In the genomic region with DNA sequence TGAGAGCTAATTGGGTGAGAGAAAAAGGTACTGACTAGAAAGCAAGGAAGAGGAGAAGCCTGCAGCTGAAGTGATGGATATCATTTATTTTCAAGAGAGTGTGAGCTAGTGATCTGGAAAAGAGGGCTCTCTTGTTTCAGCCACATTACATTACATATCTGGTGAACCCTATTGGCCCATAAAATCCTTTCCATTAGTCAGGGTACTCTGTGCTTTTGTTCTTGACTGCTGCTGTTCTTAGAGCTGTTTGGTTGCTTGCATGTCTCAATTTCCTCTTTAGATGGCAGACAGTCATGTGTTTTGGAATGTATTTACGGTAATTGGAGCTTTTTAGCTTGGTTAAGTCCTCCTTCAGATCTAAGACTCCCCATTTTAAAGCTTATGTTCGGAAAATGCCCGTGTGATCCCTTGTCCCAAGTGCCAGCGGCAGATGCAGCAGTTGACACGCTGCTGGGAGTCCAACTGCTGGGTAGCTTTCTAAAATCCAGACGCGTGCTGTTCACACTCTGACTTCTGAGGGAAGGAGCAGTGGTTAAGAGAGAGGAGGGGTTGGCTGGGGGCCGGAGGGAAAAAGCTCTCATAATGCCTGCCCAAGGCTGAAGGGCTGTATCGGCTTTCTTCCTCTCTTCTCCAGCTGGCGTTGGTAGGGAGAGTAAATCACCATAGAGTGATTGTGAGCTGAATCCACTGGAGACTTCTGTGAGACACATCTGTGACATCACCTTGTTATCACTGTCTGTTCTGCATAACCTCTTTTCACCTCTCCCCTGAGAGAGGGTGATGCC, we compare ENCODE assay signal across 9 mouse cellular contexts.
DNase-seq lines count a peak whose midpoint lies in the region; ATAC-seq lines count a peak whose summit lies in the region.
"Had no signal": no experiment of that assay in that cellular context is flagged by ENCODE, and none has a peak within 500 bp of the region (broad histone marks: within the 10 kb centered on the region; RNA-seq: fewer than 3 reads in every experiment).

No protein-coding gene starts in this region.

- no peak overlapping the region for H3K4me2 ChIP-seq in kidney, embryonic 14.5 days (replicated peaks; ENCODE audit: low read depth, low read length)
- peak overlapping the region; percentile 33; the same call in 1 of the 2 replicates for H3K4me2 ChIP-seq in embryonic facial prominence, embryonic 13.5 days
- H3K4me2 ChIP-seq in hindbrain, embryonic 12.5 days (replicated peaks): 0 out of 2 replicates have a peak overlapping the region, but pooled peaks have one; percentile 16
- H3K4me2 ChIP-seq in neural tube, embryonic 12.5 days (replicated peaks): peak overlapping the region; percentile 32
- H3K4me2 ChIP-seq in forebrain, embryonic 15.5 days (replicated peaks): no peak overlapping the region
- H3K4me2 ChIP-seq: liver, embryonic 15.5 days had no signal

- ATAC-seq in kidney, embryonic 14.5 days (ENCODE audit: low FRiP score, low TSS enrichment): peak; percentile 75
- ATAC-seq in embryonic facial prominence, embryonic 13.5 days (ENCODE audit: insufficient number of reproducible peaks, insufficient read depth, low FRiP score, low TSS enrichment, low read depth): no peak
- ATAC-seq in hindbrain, embryonic 12.5 days (ENCODE audit: low FRiP score): 0 out of 2 replicates have a peak, but pooled peaks have one; percentile 8
- ATAC-seq in neural tube, embryonic 12.5 days (ENCODE audit: low FRiP score, low read depth): no peak
- no peak for ATAC-seq in forebrain, embryonic 15.5 days (replicated peaks)
- no peak for ATAC-seq in megakaryocyte progenitor cell, adult 5-6 weeks (replicated peaks; ENCODE audit: poor library complexity)

- H3K4me1 ChIP-seq in kidney, embryonic 14.5 days (ENCODE audit: control insufficient read depth, insufficient read depth, low read length): peaks cover 4% of the 10 kb centered on the region; the same call in 1 of the 2 replicates
- H3K4me1 ChIP-seq in embryonic facial prominence, embryonic 13.5 days: peaks cover 9% of the 10 kb centered on the region
- peaks cover 10% of the 10 kb centered on the region for H3K4me1 ChIP-seq in hindbrain, embryonic 12.5 days
- H3K4me1 ChIP-seq in neural tube, embryonic 12.5 days: peaks cover 9% of the 10 kb centered on the region
- no peaks in the 10 kb centered on the region for H3K4me1 ChIP-seq in forebrain, embryonic 15.5 days
- H3K4me1 ChIP-seq: liver, embryonic 15.5 days had no signal

- no peaks in the 10 kb centered on the region for H3K27me3 ChIP-seq in kidney, embryonic 14.5 days (ENCODE audit: control insufficient read depth, insufficient read depth, low read length)
- H3K27me3 ChIP-seq in embryonic facial prominence, embryonic 13.5 days: no peaks in the 10 kb centered on the region
- H3K27me3 ChIP-seq in hindbrain, embryonic 12.5 days: no peaks in the 10 kb centered on the region
- no peaks in the 10 kb centered on the region for H3K27me3 ChIP-seq in neural tube, embryonic 12.5 days (replicated peaks)
- H3K27me3 ChIP-seq in forebrain, embryonic 15.5 days: no peaks in the 10 kb centered on the region
- H3K27me3 ChIP-seq: liver, embryonic 15.5 days had no signal

- H3K4me3 ChIP-seq in kidney, embryonic 14.5 days (ENCODE audit: low read length): no peak overlapping the region
- H3K4me3 ChIP-seq in embryonic facial prominence, embryonic 13.5 days: no peak overlapping the region
- H3K4me3 ChIP-seq in hindbrain, embryonic 12.5 days: no peak overlapping the region
- no peak overlapping the region for H3K4me3 ChIP-seq in neural tube, embryonic 12.5 days
- no peak overlapping the region for H3K4me3 ChIP-seq in forebrain, embryonic 15.5 days
- H3K4me3 ChIP-seq: liver, embryonic 15.5 days had no signal

- no peak for DNase-seq in kidney, postnatal 25 days
- DNase-seq in layer of hippocampus, adult 11-12 months (ENCODE audit: low spot score): no peak

- no peaks in the 10 kb centered on the region for H3K36me3 ChIP-seq in kidney, embryonic 14.5 days (ENCODE audit: control insufficient read depth, insufficient read depth, low read length)
- H3K36me3 ChIP-seq in embryonic facial prominence, embryonic 13.5 days: peaks cover 17% of the 10 kb centered on the region; the same call in 1 of the 2 replicates
- 0 out of 2 replicates have a peak, but pooled peaks cover 3% of the 10 kb centered on the region for H3K36me3 ChIP-seq in hindbrain, embryonic 12.5 days
- peaks cover 11% of the 10 kb centered on the region for H3K36me3 ChIP-seq in neural tube, embryonic 12.5 days
- peaks cover 4% of the 10 kb centered on the region for H3K36me3 ChIP-seq in forebrain, embryonic 15.5 days

- WGBS in kidney, embryonic 14.5 days: 21% methylated on average over 10 of the region's 10 CpGs
- 25% methylated on average over 10 of the region's 10 CpGs for WGBS in embryonic facial prominence, embryonic 13.5 days
- 54% methylated on average over 10 of the region's 10 CpGs for WGBS in hindbrain, embryonic 12.5 days
- 36% methylated on average over 10 of the region's 10 CpGs for WGBS in neural tube, embryonic 12.5 days
- 71% methylated on average over 10 of the region's 10 CpGs for WGBS in forebrain, embryonic 15.5 days

- H3K27ac ChIP-seq in kidney, embryonic 14.5 days (ENCODE audit: low read depth, low read length): peak overlapping the region; percentile 78; the same call in 1 of the 2 replicates
- peak overlapping the region; percentile 2; the same call in 1 of the 2 replicates for H3K27ac ChIP-seq in embryonic facial prominence, embryonic 13.5 days
- H3K27ac ChIP-seq in hindbrain, embryonic 12.5 days: peak overlapping the region; percentile 46
- H3K27ac ChIP-seq in neural tube, embryonic 12.5 days: peak overlapping the region; percentile 55; the same call in 1 of the 2 replicates
- no peak overlapping the region for H3K27ac ChIP-seq in forebrain, embryonic 15.5 days (replicated peaks)
- H3K27ac ChIP-seq: liver, embryonic 15.5 days had no signal

- H3K9me3 ChIP-seq in kidney, embryonic 14.5 days (ENCODE audit: control insufficient read depth, low read length): no peaks in the 10 kb centered on the region
- H3K9me3 ChIP-seq in embryonic facial prominence, embryonic 13.5 days: no peaks in the 10 kb centered on the region
- H3K9me3 ChIP-seq in hindbrain, embryonic 12.5 days (replicated peaks): no peaks in the 10 kb centered on the region
- H3K9me3 ChIP-seq in neural tube, embryonic 12.5 days: no peaks in the 10 kb centered on the region
- no peaks in the 10 kb centered on the region for H3K9me3 ChIP-seq in forebrain, embryonic 15.5 days
- H3K9me3 ChIP-seq: liver, embryonic 15.5 days had no signal

- no peak overlapping the region for H3K9ac ChIP-seq in kidney, embryonic 14.5 days (ENCODE audit: low read depth, low read length)
- H3K9ac ChIP-seq in embryonic facial prominence, embryonic 13.5 days: no peak overlapping the region
- H3K9ac ChIP-seq in hindbrain, embryonic 12.5 days: no peak overlapping the region
- no peak overlapping the region for H3K9ac ChIP-seq in neural tube, embryonic 12.5 days
- H3K9ac ChIP-seq in forebrain, embryonic 15.5 days (replicated peaks): no peak overlapping the region
- H3K9ac ChIP-seq: liver, embryonic 15.5 days had no signal

Comparison
In these comparisons a context has a peak if more than half of its experiments do, and no peak if none do; other contexts are left out.
1. ATAC-seq: peak in kidney, embryonic 14.5 days (single experiment) and hindbrain, embryonic 12.5 days (single experiment); none in embryonic facial prominence, embryonic 13.5 days (single experiment), neural tube, embryonic 12.5 days (single experiment), forebrain, embryonic 15.5 days (single experiment) and megakaryocyte progenitor cell, adult 5-6 weeks (single experiment).
2. H3K4me2 ChIP-seq: peak in embryonic facial prominence, embryonic 13.5 days (single experiment), hindbrain, embryonic 12.5 days (single experiment) and neural tube, embryonic 12.5 days (single experiment); none in kidney, embryonic 14.5 days (single experiment) and forebrain, embryonic 15.5 days (single experiment).